Mouse (Mus musculus) left cerebral cortex, postnatal 36 days (tissue): ENCODE measurements around the gene Fst. TPM values are rescaled to one million over a fixed set of nuclear protein-coding genes. Genes with fewer than 3 reads are reported as not detected.

Source experiments
- DNase-seq, 2 experiments: peaks; one replicate each; pipeline ENCODE4 v3.0.0; 2021 to 2022; ENCODE audit warnings: low spot score in 2 of 2, mixed read lengths in 1 of 2
- intact Hi-C: fragments of 180-260 bp; cut with DNase I; formaldehyde crosslinking; loops from one replicate; pipeline ENCODE4 v1.15.1; 2025
- total RNA-seq, 2 experiments: library from RNA; stranded (reverse); gene quantifications; 2 replicates each; pipeline ENCODE4 v1.2.3; 2021

The Fst gene
- 1 to 10 TPM; 7.5 to 8.9 TPM for total RNA-seq

DNA sequence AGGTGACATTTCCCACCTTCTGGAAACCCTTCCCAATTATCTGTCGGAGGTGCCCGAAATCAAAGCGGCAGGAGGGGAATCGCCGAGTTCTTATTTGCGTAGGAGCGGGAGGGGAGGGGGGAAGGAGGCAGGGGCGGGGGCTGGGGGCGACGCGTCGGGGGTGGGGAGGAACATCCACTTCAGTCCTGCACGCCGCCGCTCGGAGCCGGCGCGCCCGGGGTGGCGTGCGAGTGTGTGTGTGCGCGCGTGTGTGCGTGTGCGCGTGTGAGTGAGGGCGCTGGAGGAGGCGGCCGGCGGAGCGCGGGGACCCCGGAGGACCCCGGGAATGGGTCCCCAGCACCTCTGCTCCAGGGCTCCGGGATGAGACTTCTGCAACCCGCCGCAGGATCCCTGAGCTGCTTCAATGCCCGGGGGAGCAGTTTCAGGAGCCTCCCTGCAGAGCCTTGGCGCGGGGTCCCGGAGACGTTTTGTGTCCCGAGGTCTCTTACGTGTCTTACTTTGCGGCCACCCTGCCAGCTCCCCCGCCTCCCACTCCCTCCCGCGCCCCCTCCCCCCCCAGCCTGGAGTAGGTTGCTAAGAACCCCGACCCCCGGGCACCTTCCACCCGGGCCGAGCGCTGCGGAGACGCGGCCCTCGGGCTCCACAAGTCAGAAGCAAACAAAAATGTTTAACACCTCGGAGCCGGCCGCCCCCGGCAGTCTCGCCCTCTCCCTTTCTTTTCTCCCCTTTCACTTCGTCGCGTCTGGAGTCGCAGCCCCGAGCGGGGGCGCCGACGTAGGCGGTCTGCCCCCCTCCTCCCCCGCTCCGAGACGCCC is at the start of gene Fst:
Gene Fst (minus strand): TSS at position 66 of the 815 bp plus-strand sequence.
- DNase-seq = peak; percentile 21 to 22
- intact Hi-C loops = loop anchor here (2.0 kb wide), 1 partner anchor 582 kb away; no protein-coding TSS in a partner anchor

GRCm38 (mm10) chr13:114493826-114494225 is 35.1 kb upstream of the Fst start:
- intact Hi-C loops = no loop called here
- DNase-seq = no peak

GRCm38 (mm10) chr13:114488178-114488577 is 29.4 kb upstream of the Fst start:
- DNase-seq = no peak
- intact Hi-C loops = no loop called here

DNA sequence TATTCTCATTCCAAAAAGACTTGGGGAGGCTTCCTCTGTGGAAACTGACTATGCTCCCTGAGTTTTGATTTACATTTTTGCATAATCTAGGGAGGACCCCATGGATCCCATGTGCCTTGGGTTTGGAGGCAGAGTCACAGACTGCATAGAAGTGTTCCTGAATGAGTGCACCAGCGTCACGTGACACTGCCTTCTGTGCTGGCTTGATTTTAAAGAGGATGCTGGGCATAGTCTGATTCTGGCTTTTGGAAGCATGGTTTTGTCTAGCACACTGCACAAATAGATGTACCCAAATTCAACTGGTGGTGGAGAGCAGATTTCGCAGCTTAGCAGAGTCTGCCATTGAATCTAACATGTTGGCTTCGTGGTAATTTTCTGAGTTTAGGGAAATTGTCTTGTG is 19.6 kb upstream of the Fst start:
- intact Hi-C loops = no loop called here
- no peak for DNase-seq

- intact Hi-C loops = loop anchor here (10.0 kb wide), 1 partner anchor 395 kb away; no protein-coding TSS in a partner anchor
- DNase-seq = no peak
Measured at GRCm38 (mm10) chr13:114469945-114470344, 11.2 kb upstream of the Fst start.

DNA sequence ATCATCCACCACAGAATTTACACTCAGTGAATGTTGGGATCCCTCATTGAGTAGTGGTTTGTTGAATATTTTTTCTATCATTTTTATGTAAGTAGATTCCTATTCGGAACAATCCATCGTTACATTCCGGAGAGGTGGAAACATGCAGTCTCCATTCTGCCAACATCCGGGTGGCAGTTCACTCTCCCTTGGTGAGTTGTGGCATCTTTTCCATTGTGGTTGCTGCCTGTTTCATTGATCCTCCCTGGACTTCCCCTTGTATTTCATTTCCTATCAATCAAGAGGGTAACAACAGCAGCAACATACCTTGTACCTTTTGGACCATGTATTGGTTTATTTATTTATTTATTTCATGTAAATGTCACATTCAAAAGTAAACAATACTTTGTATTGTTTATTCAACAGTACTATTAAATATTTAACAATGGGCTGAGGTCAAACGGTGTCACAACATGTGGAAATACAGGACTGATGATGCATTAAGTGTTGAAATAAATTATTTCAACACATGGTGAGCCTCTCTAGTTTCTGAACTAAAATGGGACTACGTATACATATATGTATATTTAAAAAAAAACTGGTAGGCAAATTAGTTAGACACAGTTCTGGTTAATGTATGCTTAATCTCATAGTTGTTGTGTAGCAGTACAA is 7.6 kb upstream of the Fst start:
- intact Hi-C loops = loop anchor here (10.0 kb wide), 1 partner anchor 392 kb away; no protein-coding TSS in a partner anchor
- DNase-seq = no peak

DNA sequence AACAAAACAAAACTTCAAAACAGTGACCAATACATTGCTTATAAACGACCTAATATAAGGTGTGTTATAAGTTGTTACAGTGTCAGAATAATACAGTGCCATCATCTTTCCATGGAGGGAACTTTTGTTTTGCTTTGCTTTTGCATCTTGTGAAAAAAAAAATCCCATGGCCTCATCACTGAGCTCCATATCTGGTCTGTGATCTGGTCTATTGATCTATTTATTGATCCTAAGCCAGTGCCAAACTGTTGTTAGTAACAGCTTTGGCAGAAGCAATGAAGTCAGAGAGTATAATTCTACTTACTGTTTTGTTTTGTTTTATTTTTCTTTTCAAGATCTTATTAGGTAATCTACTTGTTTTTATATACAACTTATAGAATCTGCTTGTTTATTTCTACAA is 6.6 kb upstream of the Fst start:
- no peak for DNase-seq
- intact Hi-C loops = loop anchor here (10.0 kb wide), 1 partner anchor 391 kb away; no protein-coding TSS in a partner anchor

- no peak for DNase-seq
- intact Hi-C loops = loop anchor here (10.0 kb wide), 1 partner anchor 390 kb away; no protein-coding TSS in a partner anchor
Measured at GRCm38 (mm10) chr13:114464824-114465223, 6.1 kb upstream of the Fst start.

- no peak for DNase-seq
- intact Hi-C loops = loop anchor here (10.0 kb wide), 1 partner anchor 388 kb away; no protein-coding TSS in a partner anchor
Measured at GRCm38 (mm10) chr13:114462548-114463408, 4.0 kb upstream of the Fst start.

GRCm38 (mm10) chr13:114460306-114460892 is 1.6 kb upstream of the Fst start:
- intact Hi-C loops = loop anchor here (10.0 kb wide), 1 partner anchor 386 kb away; no protein-coding TSS in a partner anchor
- no peak for DNase-seq

- DNase-seq = no peak
- intact Hi-C loops = loop anchor here (2.0 to 10.0 kb wide), 2 partner anchors 385 to 583 kb away; no protein-coding TSS in a partner anchor
Measured at GRCm38 (mm10) chr13:114459701-114460160, 980 bp upstream of the Fst start.

- DNase-seq = peak; percentile 43 to 47
- intact Hi-C loops = loop anchor here (2.0 kb wide), 1 partner anchor 582 kb away; no protein-coding TSS in a partner anchor
Measured at GRCm38 (mm10) chr13:114458291-114458885, 363 bp downstream of the Fst start.

GRCm38 (mm10) chr13:114457567-114458120 is 1.1 kb downstream of the Fst start:
- DNase-seq = no peak
- intact Hi-C loops = loop anchor here (2.0 kb wide), 1 partner anchor 581 kb away; no protein-coding TSS in a partner anchor

DNA sequence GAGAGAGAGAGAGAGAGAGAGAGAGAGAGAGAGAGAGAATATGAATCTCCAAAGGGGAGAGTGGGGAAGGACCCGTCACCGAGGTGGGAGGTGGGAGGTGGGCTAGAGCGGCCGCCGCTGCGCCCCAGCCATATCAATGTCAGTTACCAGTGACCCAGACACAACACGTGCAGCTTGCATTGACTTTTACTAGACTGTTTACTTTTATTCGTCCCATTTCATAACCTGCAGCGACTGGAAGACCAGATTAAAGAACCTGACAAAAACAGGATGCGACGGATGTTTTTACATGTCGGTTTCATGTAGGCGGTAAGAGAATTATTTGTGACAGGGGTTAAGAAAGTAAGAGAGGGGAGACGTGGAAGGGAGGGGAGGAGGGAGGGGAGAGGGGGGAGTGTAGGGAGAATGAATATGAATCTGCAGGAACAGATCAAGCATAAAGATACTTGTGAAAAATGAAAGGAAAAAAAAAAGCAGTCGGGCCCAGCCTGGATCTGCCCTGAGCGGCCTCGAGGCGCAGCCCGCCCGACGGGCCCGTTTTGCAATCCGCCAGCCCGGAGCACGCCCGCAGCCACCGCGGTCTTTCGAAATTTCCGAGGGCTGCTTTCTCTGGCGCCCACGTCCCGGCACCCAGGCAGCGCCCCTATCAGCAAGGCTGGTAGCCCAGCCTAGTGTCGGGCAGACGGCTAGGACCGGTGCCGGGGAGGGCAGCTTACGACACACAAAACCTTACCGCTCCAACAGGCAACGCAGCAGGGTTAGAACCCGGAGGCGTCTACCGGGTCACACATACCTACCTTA is 1.8 kb downstream of the Fst start:
- intact Hi-C loops = no loop called here
- DNase-seq = peak; percentile 6 to 21

DNA sequence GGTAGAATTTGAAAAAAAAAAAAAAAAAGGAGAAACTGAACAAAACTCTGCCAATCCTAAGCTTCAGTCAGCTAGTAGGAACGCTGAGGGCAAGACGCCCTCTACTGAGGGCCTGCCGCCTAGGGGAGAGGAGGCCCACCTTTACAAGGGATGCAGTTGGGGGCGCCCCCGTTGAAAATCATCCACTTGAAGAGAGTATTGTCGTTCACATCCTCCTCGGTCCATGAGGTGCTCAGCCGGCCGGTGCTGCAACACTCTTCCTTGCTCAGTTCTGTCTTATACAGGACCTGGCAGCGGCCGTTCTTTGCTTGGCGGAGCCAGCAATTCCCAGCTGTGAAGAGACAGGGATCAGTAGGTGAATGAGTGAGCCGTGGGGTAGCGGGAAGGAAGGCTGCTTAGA is 2.5 kb downstream of the Fst start:
- intact Hi-C loops = no loop called here
- peak in 1 of 2 experiments; percentile 17 for DNase-seq

- no peak for DNase-seq
- intact Hi-C loops = no loop called here
Measured at GRCm38 (mm10) chr13:114455788-114456187, 3.0 kb downstream of the Fst start.

DNA sequence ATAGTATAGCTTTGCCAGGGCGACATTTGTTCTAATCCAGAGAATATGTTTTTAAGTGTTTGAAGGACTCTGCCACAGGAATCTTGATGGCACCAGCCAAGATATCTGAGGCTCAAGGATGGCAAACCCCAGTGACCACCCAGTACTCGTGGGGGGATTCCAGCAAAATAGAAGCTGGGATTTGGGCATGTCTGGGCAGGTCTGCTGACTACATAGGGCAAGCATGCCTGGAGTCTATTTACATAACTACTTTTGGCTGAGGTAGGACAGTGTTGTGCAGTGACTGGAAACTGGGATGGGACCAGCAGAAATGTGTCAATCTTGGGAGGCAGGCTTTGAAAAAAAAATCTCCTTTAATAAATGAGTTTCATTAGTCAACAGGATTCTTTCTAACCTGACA is 11.5 kb downstream of the Fst start:
- intact Hi-C loops = no loop called here
- no peak for DNase-seq
